Mouse (Mus musculus) spleen, adult 2 months (tissue): ENCODE data around the gene Slc39a11.

Source experiments
- CTCF ChIP-seq: fragments of 200-500 bp; IDR thresholded peaks from 2 replicates; pipeline ENCODE4 v1.5.1; 2011; ENCODE audit warnings: mild to moderate bottlenecking, inconsistent platforms; ENCODE audit not compliant: insufficient read depth, insufficient read length, insufficient replicate concordance; ENCODE audit errors: extremely low read depth
- POLR2A ChIP-seq: fragments of 200-500 bp; IDR thresholded peaks from 2 replicates; pipeline ENCODE4 v1.6.1; 2011; ENCODE audit warnings: low read depth, low read length, inconsistent platforms

- peak; percentile 99 for TF ChIP-seq CTCF
- TF ChIP-seq POLR2A, result no peak
These were observed 1.7 kb downstream of the Slc39a11 start for GRCm38 (mm10) chr11:113648152-113648551.
